Mouse (Mus musculus): ENCODE results near the gene Tgfa. TPM values are rescaled to one million over a fixed set of nuclear protein-coding genes. Genes with fewer than 3 reads are reported as not detected.

Tgfa gene
- total and polyA plus RNA-seq, 3 experiments, result 7.8 to 9.1 TPM; not detected in 1

DNA sequence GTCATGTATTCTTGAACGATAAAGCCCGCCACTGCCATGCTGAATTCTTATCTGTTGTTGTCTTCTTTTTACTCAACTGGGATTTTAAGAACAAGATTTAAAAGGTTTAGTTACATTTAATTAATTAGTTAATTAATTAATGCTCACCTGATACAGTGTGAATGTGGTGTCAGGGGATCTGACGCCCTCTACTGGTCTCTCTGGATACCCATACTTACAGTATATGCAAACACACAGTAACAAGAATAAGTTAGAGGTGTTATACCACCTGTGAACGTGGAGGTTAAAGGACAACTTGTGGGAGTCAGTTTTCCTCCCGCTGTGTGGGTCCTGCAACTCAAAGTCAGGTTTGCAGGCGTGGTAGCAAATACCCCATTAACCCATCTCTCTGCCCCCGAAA lies 8.1 kb downstream of the Tgfa start:
- H3K4me1 ChIP-seq (ENCODE audit: control insufficient read depth in 1 of 2, insufficient read depth in 2 of 2, low read length in 2 of 2), result no peaks in the 10 kb centered on the region
- no peaks in the 10 kb centered on the region for H3K9me3 ChIP-seq (replicated peaks; ENCODE audit: insufficient read depth, low read length)
- no peak overlapping the region for H3K4me3 ChIP-seq (ENCODE audit: control insufficient read depth in 1 of 2, insufficient read depth in 1 of 2, low read depth in 2 of 2, low read length in 2 of 2)
- TF ChIP-seq SMC3 (IDR thresholded peaks at IDR 0.05; ENCODE audit: low read depth, low read length) (peak; percentile 46), E2F4 (IDR thresholded peaks at IDR 0.05; ENCODE audit: borderline replicate concordance, low read depth, low read length) (no peak), RAD21 (IDR thresholded peaks at IDR 0.05; ENCODE audit: low read depth, low read length) (peak; percentile 33), CTCF (IDR thresholded peaks at IDR 0.05 in 2 of 3, conservative IDR thresholded peaks at IDR 0.05 in 1 of 3; ENCODE audit: control insufficient read depth in 1 of 3, insufficient read depth in 1 of 3, low read depth in 2 of 3, low read length in 3 of 3, poor library complexity in 1 of 3, severe bottlenecking in 1 of 3) (peak; percentile 14 to 57 (median 46); a peak in 4 of 6 replicates)
- DNase-seq (ENCODE audit: low read depth, low spot score), result no peak
- H3K36me3 ChIP-seq (ENCODE audit: control insufficient read depth in 1 of 2, insufficient read depth in 2 of 2, low read length in 2 of 2), result no peaks in the 10 kb centered on the region
- H3K79me2 ChIP-seq (ENCODE audit: control insufficient read depth, insufficient read depth, low read length, poor library complexity), result no peaks in the 10 kb centered on the region
- no peak overlapping the region for H3K9ac ChIP-seq (ENCODE audit: control insufficient read depth, low read depth, low read length, poor library complexity, severe bottlenecking)
- no peaks in the 10 kb centered on the region for H3K27me3 ChIP-seq (ENCODE audit: control insufficient read depth in 1 of 2, insufficient read depth in 2 of 2, low read length in 2 of 2)
- H3K27ac ChIP-seq (ENCODE audit: control insufficient read depth, low read depth, low read length), result no peak overlapping the region

DNA sequence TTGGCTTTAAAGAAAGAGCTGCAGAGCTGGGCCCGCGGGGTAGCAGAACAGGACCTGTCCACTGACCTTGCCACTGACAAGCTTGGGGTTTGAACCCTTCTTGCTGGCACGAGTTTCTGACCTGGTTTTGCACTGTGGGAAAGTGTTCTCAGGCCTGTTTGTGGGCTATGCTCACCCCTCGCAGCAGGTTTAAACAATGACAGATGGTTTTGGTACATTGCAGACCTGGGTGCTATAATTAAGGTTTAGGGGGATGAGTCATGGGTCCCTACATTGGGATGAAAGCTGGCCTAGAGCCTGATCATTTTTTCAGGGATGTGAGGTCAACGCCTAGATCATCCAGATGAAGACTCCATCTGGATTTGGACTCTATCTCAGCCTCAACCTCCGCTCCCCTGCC lies 11.0 kb downstream of the Tgfa start:
- no peak for DNase-seq (ENCODE audit: low read depth, low spot score)
- no peaks in the 10 kb centered on the region for H3K79me2 ChIP-seq (ENCODE audit: control insufficient read depth, insufficient read depth, low read length, poor library complexity)
- H3K9me3 ChIP-seq (replicated peaks; ENCODE audit: insufficient read depth, low read length), result no peaks in the 10 kb centered on the region
- no peak overlapping the region for H3K27ac ChIP-seq (ENCODE audit: control insufficient read depth, low read depth, low read length)
- H3K4me1 ChIP-seq (ENCODE audit: control insufficient read depth in 1 of 2, insufficient read depth in 2 of 2, low read length in 2 of 2), result peaks cover 4 to 12% of the 10 kb centered on the region in 2 experiments
- TF ChIP-seq GABPA (IDR thresholded peaks at IDR 0.05; ENCODE audit: low read depth, low read length) (no peak), CHD1 (IDR thresholded peaks at IDR 0.05; ENCODE audit: low read depth, low read length) (no peak), MYC (IDR thresholded peaks at IDR 0.05; ENCODE audit: low read depth, low read length) (no peak), CHD2 (IDR thresholded peaks at IDR 0.05; ENCODE audit: low read length) (no peak)
- no peak overlapping the region for H3K9ac ChIP-seq (ENCODE audit: control insufficient read depth, low read depth, low read length, poor library complexity, severe bottlenecking)
- H3K36me3 ChIP-seq (ENCODE audit: control insufficient read depth in 1 of 2, insufficient read depth in 2 of 2, low read length in 2 of 2), result peaks cover 0 to 8% of the 10 kb centered on the region in 2 experiments; a peak in 2 of 4 replicates
- H3K4me3 ChIP-seq (ENCODE audit: control insufficient read depth in 1 of 2, insufficient read depth in 1 of 2, low read depth in 2 of 2, low read length in 2 of 2), result no peak overlapping the region
- H3K27me3 ChIP-seq (ENCODE audit: control insufficient read depth in 1 of 2, insufficient read depth in 2 of 2, low read length in 2 of 2), result no peaks in the 10 kb centered on the region

DNA sequence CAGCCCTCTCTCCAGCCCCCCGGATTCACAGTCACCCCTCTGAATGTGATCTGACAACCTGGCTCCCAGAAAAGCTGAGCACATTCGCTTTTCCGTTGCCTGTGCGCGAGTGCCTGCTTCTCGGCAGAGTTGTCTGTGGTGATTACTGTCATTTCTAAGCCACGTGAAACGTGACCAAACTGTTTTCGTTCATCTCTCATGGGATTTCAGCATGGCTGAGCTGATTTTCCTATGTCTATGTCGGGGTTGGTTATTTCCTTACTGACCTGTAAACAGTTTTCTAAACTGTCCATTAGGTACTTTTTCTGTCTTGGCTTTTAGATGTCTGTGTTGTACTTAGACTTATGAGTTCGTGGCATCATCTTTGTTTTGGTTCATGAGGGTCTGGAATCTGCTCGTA lies 12.0 kb downstream of the Tgfa start:
- TF ChIP-seq KAT2A (conservative IDR thresholded peaks at IDR 0.05; ENCODE audit: low read depth, low read length) (no peak), USF1 (IDR thresholded peaks at IDR 0.05; ENCODE audit: low read depth, low read length) (no peak), ZMIZ1 (IDR thresholded peaks at IDR 0.05; ENCODE audit: low read depth, low read length) (no peak), E2F4 (IDR thresholded peaks at IDR 0.05; ENCODE audit: borderline replicate concordance, low read depth, low read length) (no peak), TCF12 (IDR thresholded peaks at IDR 0.05; ENCODE audit: low read depth, low read length) (no peak), NRF1 (IDR thresholded peaks at IDR 0.05; ENCODE audit: insufficient read depth, low read depth, low read length, poor library complexity, severe bottlenecking) (no peak), POLR2AphosphoS2 (IDR thresholded peaks at IDR 0.05; ENCODE audit: low read length) (no peak), HCFC1 (IDR thresholded peaks at IDR 0.05; ENCODE audit: low read depth, low read length) (no peak), ELF1 (IDR thresholded peaks at IDR 0.05; ENCODE audit: low read depth, low read length) (no peak), RCOR1 (IDR thresholded peaks at IDR 0.05; ENCODE audit: low read depth, low read length) (no peak), MAZ (IDR thresholded peaks at IDR 0.05; ENCODE audit: low read depth, low read length) (no peak), ZKSCAN1 (IDR thresholded peaks at IDR 0.05; ENCODE audit: low read depth, low read length) (no peak), USF2 (IDR thresholded peaks at IDR 0.05; ENCODE audit: borderline replicate concordance in 1 of 2, insufficient read depth in 1 of 2, low read depth in 1 of 2, low read length in 2 of 2) (no peak), GABPA (IDR thresholded peaks at IDR 0.05; ENCODE audit: low read depth, low read length) (no peak), MEF2A (IDR thresholded peaks at IDR 0.05; ENCODE audit: extremely low read depth, insufficient replicate concordance, low read depth, low read length, poor library complexity, severe bottlenecking) (no peak), RAD21 (IDR thresholded peaks at IDR 0.05; ENCODE audit: low read depth, low read length) (no peak)
- H3K27me3 ChIP-seq (ENCODE audit: control insufficient read depth in 1 of 2, insufficient read depth in 2 of 2, low read length in 2 of 2), result no peaks in the 10 kb centered on the region
- no peak overlapping the region for H3K4me3 ChIP-seq (ENCODE audit: control insufficient read depth in 1 of 2, insufficient read depth in 1 of 2, low read depth in 2 of 2, low read length in 2 of 2)
- H3K36me3 ChIP-seq (ENCODE audit: control insufficient read depth in 1 of 2, insufficient read depth in 2 of 2, low read length in 2 of 2), result peaks cover 0 to 8% of the 10 kb centered on the region in 2 experiments; a peak in 2 of 4 replicates
- no peak overlapping the region for H3K27ac ChIP-seq (ENCODE audit: control insufficient read depth, low read depth, low read length)
- peaks cover 4 to 12% of the 10 kb centered on the region in 2 experiments for H3K4me1 ChIP-seq (ENCODE audit: control insufficient read depth in 1 of 2, insufficient read depth in 2 of 2, low read length in 2 of 2)
- no peak overlapping the region for H3K9ac ChIP-seq (ENCODE audit: control insufficient read depth, low read depth, low read length, poor library complexity, severe bottlenecking)
- H3K9me3 ChIP-seq (replicated peaks; ENCODE audit: insufficient read depth, low read length), result no peaks in the 10 kb centered on the region
- H3K79me2 ChIP-seq (ENCODE audit: control insufficient read depth, insufficient read depth, low read length, poor library complexity), result no peaks in the 10 kb centered on the region
- no peak for DNase-seq (ENCODE audit: low read depth, low spot score)

Data from MEL (cell line).